Mouse (Mus musculus) embryonic facial prominence, embryonic 15.5 days (tissue): Measurements from ENCODE around the gene Gm11983. TPM values are rescaled to one million over a fixed set of nuclear protein-coding genes. Genes with fewer than 3 reads are reported as not detected.
"Not testable (repeated sequence)": the region's sequence is repeated elsewhere in the genome, so short reads cannot be mapped to it uniquely, and the experiment has no call there.

Experiments used
- ATAC-seq: fragments of 200-750 bp; cut with Nextera tagmentation; 2 replicates; pipeline ENCODE4 v1.8.0; 2017; ENCODE audit warnings: low read depth, moderate TSS enrichment; ENCODE audit not compliant: insufficient number of reproducible peaks, low FRiP score, low TSS enrichment
- H3K27ac ChIP-seq: fragments of 300-500 bp; sonication (generic); replicated peaks from 2 replicates; pipeline ENCODE4 v1.5.1; 2015; ENCODE audit warnings: mild to moderate bottlenecking, inconsistent platforms
- H3K27me3 ChIP-seq: fragments of 300-500 bp; sonication (generic); 2 replicates; pipeline ENCODE4 v1.6.1; 2015; ENCODE audit warnings: inconsistent platforms
- H3K36me3 ChIP-seq: fragments of 300-500 bp; sonication (generic); 2 replicates; pipeline ENCODE4 v1.6.1; 2015; ENCODE audit warnings: mild to moderate bottlenecking, inconsistent platforms
- H3K4me1 ChIP-seq: fragments of 300-500 bp; sonication (generic); 2 replicates; pipeline ENCODE4 v1.6.1; 2015; ENCODE audit warnings: inconsistent platforms
- H3K4me2 ChIP-seq: fragments of 300-500 bp; sonication (generic); replicated peaks from 2 replicates; pipeline ENCODE4 v1.6.1; 2015; ENCODE audit warnings: mild to moderate bottlenecking, inconsistent platforms
- H3K4me3 ChIP-seq: fragments of 300-500 bp; sonication (generic); replicated peaks from 2 replicates; pipeline ENCODE4 v1.5.1; 2015; ENCODE audit warnings: mild to moderate bottlenecking, inconsistent platforms
- H3K9ac ChIP-seq: fragments of 300-500 bp; sonication (generic); 2 replicates; pipeline ENCODE4 v1.6.1; 2015; ENCODE audit warnings: inconsistent platforms
- H3K9me3 ChIP-seq: fragments of 300-500 bp; sonication (generic); replicated peaks from 2 replicates; pipeline ENCODE4 v1.6.1; 2016; ENCODE audit warnings: inconsistent platforms
- WGBS: fragments of 180-500 bp; shearing (Covaris S2); methylation state at CpG from one replicate; pipeline ENCODE4 v1.1.7; 2015; 5-methylcytosine and 5-hydroxymethylcytosine counted together
- polyA plus RNA-seq: library from polyadenylated mRNA; unstranded; fragments of >200 nt; fragmentation: Nextera tagmentation; extraction: Ambion mirVana; gene quantifications from 2 replicates; pipeline ENCODE4 v1.2.1, GENCODE M21; 2015

Gene Gm11983
- polyA plus RNA-seq, result not detected in 2 replicates

DNA sequence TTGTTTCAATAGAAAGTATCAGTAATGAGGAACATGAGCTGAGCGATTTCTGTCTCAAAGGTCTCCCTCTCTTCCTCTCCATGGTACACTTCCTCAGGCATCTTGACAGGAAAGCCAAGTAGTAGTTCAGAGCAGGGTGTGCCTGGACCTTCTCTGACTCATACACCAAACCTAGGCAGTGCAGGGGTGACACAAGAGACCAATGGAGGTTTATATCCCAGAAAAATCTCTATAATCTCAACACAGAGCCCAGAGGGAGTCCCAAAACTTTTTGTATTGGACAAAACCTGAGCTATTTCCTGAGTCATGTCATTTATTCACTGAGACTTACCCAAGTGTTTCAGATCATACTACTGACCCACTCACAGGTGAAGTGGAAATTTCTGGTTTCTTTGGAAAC is at the start of gene Gm11983:
Gene Gm11983 (minus strand): TSS at position 101 of the 400 bp plus-strand sequence.
- no peak within 1 kb of the TSS for H3K9ac ChIP-seq
- ATAC-seq, result no peak
- 85% methylated on average over 1 of the region's 1 CpGs for WGBS
- H3K27ac ChIP-seq, result no peak within 1 kb of the TSS
- no peak within 1 kb of the TSS for H3K4me2 ChIP-seq
- H3K36me3 ChIP-seq, result no peaks in the 10 kb centered on the region
- no peaks in the 10 kb centered on the region for H3K4me1 ChIP-seq
- H3K27me3 ChIP-seq, result no peaks in the 10 kb centered on the region
- no peak within 1 kb of the TSS for H3K4me3 ChIP-seq
- no peaks in the 10 kb centered on the region for H3K9me3 ChIP-seq

DNA sequence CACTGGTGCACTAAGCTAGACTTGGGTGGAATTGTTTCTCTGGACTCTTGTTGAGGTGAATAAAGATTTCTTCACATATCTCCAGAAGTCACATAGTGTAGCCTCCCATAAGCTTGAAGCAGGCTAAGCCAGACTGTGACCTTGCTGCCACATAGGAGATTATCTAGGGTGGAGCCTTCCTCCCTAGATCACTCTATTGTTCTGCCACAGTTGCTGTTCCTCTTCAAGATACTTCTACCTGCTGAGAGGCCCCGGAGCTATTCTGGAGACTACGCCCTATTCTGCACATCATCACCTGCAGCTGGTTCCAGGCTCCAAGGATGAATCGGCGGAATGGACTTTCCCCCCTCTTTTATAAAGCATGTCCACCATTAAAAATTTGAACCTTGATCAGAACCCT is 45.6 kb upstream of the Gm11983 start:
- not testable (repeated sequence) for H3K4me3 ChIP-seq, H3K9ac ChIP-seq, H3K27ac ChIP-seq, H3K4me1 ChIP-seq, H3K4me2 ChIP-seq, H3K27me3 ChIP-seq, ATAC-seq, H3K9me3 ChIP-seq, H3K36me3 ChIP-seq
- 96% methylated on average over 4 of the region's 4 CpGs for WGBS

DNA sequence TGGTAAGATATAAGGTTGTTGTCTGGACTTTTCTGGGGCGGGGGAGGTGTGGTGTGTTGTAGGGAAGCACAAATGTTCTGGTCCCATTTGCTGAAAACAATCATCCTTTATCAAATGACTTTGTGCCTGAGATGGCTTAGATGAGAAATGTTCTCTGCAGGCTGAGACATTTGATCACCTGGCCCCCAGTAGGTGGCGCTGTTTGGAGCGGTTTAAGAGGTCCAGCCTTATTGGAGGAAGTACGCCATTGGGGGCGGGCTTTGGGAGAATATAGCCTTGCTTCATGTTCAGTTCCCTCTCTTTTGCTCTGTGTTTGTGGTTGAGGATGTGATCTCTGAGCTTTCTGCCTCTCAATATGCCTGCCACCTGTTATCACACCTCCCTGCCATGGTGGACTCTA is 44.2 kb upstream of the Gm11983 start:
- no peaks in the 10 kb centered on the region for H3K4me1 ChIP-seq
- no peak for ATAC-seq
- no peak overlapping the region for H3K27ac ChIP-seq
- no peaks in the 10 kb centered on the region for H3K27me3 ChIP-seq
- no peaks in the 10 kb centered on the region for H3K36me3 ChIP-seq
- H3K4me2 ChIP-seq, result no peak overlapping the region
- no peak overlapping the region for H3K4me3 ChIP-seq
- WGBS, result 54% methylated on average over 5 of the region's 5 CpGs
- H3K9me3 ChIP-seq, result no peaks in the 10 kb centered on the region
- no peak overlapping the region for H3K9ac ChIP-seq

DNA sequence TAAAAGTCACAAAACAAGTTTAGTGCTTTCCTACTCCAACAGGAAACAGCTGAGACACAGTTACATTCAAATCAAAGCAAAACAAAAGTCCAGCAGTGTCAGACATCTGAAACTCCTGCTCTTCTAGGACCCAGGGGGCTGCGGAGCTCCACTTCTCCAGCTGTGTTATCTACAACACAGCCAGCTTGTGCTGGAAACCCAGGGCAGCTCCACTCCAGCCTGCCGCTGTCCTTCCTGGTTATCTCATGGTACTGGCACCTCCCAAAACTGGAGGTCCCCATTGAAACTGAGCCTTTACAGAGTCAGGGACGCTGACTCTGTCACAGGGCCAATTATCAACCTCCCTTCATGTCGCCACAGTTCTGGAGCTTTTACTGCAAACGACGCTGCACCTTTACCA is 40.3 kb upstream of the Gm11983 start:
- Histone ChIP-seq H3K4me2 (no peak overlapping the region), H3K4me3 (no peak overlapping the region), H3K9me3 (no peaks in the 10 kb centered on the region), H3K4me1 (no peaks in the 10 kb centered on the region), H3K9ac (no peak overlapping the region), H3K36me3 (no peaks in the 10 kb centered on the region), H3K27me3 (no peaks in the 10 kb centered on the region), H3K27ac (no peak overlapping the region)
- WGBS, result 72% methylated on average over 6 of the region's 6 CpGs
- no peak for ATAC-seq

DNA sequence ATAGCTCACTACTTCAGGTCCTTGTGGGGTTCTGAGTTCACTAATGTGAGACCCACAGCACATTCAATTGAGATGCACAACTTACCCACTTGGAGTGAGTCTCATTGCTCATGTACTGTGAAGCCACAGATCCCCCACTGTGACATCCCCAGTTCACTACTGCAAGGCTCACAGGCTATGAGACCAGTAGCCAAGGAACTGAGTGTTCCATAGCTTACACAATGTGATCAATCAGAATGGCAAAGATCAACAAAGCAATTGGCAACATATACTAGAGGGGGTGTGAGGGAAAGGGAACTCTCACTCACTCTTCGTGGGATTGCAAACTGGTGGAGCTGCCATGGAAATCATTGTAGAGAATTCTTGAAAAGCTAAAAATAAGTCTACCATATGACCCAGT is 33.5 kb upstream of the Gm11983 start:
- Histone ChIP-seq H3K4me2 (no peak overlapping the region), H3K27ac (no peak overlapping the region), H3K9ac (no peak overlapping the region), H3K4me3 (no peak overlapping the region), H3K36me3 (no peaks in the 10 kb centered on the region), H3K9me3 (no peaks in the 10 kb centered on the region), H3K4me1 (no peaks in the 10 kb centered on the region), H3K27me3 (no peaks in the 10 kb centered on the region)
- ATAC-seq, result no peak
- WGBS, result 74% methylated on average over 1 of the region's 1 CpGs

DNA sequence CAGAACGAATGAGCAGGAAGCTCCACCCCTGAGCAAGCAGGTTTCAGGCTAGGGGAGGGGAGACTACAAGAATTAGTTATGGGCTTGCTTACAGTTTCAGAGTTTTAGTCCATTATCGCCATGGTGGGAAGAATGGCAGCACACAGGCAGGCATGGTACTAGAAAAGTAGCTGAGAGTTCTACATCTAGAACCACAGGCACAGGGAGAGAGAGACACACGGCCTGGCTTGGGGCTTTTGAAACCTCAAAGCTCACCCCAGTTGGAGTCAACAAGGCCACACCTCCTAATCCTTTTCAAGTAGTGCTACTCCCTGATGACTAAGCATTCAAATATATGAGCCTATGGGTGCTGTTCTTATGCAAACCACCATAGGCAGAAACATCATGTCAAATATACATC is 28.1 kb upstream of the Gm11983 start:
- no peak overlapping the region for H3K4me3 ChIP-seq
- H3K36me3 ChIP-seq, result no peaks in the 10 kb centered on the region
- H3K27me3 ChIP-seq, result no peaks in the 10 kb centered on the region
- no peaks in the 10 kb centered on the region for H3K4me1 ChIP-seq
- no peak overlapping the region for H3K4me2 ChIP-seq
- H3K9me3 ChIP-seq, result no peaks in the 10 kb centered on the region
- H3K9ac ChIP-seq, result no peak overlapping the region
- no peak for ATAC-seq
- H3K27ac ChIP-seq, result no peak overlapping the region
- WGBS, result 73% methylated on average over 3 of the region's 3 CpGs

DNA sequence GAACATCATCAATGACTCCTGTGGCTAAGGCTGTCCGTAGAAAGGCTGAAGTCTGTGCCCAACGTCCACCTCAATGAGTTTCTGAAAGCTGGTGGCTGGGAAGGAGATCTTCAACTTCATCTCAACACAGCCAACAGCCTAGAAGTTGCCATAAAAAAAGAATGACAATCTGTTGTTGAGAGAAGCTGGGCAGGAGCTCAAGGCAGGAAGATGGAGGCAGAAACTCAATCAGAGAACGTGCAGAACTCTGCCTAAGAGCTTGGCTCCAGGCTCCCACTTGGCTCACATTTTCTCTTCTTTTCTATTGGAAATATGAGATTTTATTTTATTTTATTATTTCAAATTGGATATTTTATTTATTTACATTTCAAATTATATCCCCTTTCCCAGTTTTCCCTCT is 24.7 kb upstream of the Gm11983 start:
- ATAC-seq, result no peak
- Histone ChIP-seq H3K4me2 (no peak overlapping the region), H3K4me1 (no peaks in the 10 kb centered on the region), H3K36me3 (no peaks in the 10 kb centered on the region), H3K9ac (no peak overlapping the region), H3K4me3 (no peak overlapping the region), H3K9me3 (no peaks in the 10 kb centered on the region), H3K27ac (no peak overlapping the region), H3K27me3 (no peaks in the 10 kb centered on the region)
- WGBS, result 65% methylated on average over 3 of the region's 3 CpGs

DNA sequence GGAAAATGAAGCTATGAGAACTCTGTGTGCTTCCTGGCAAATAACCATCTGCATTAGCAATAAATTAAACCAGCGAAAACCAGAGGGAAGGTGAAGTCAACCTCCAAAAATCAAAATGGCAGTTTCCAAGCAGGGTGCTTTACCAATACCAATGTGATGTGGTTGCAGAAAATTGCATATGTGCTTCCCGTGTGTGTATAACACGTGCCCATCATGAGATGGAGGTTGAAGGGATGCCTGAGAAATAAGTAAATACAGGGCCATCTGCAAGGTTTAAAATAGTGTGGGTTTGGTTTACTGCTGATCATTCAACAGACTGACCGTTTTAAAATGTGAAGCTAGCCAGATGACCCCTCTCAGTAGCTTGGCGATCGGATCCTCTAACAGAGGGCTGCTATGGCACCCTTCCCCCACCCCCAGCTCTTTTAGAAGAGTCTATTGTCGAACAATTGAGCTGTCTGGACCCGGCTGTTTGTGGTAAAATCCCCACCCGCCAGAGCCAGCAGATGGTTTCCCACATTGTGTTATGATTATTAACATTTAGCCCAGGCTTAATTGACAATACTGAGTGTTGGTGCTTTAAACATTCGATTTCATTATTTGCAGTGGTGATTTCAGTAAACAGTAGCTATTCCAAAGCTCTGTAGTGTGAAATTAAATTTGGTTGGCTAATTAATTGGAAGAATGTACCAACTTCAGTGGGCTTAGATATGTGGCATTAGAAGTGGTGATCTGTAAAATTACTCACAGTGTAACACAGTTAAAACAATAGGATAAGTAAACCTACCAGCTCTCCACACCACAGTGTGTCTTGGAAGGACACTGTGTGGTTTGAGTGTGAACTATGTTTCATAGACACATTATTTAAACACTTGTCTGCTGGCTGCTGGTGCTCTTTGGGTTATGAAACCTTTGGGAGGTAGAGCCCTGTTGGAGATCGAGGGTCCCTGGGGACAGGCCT is 22.7 kb upstream of the Gm11983 start:
- Histone ChIP-seq H3K4me2 (no peak overlapping the region), H3K27ac (no peak overlapping the region), H3K9me3 (no peaks in the 10 kb centered on the region), H3K27me3 (no peaks in the 10 kb centered on the region), H3K36me3 (no peaks in the 10 kb centered on the region), H3K4me3 (no peak overlapping the region), H3K4me1 (no peaks in the 10 kb centered on the region), H3K9ac (no peak overlapping the region)
- no peak for ATAC-seq
- WGBS, result 38% methylated on average over 11 of the region's 11 CpGs

DNA sequence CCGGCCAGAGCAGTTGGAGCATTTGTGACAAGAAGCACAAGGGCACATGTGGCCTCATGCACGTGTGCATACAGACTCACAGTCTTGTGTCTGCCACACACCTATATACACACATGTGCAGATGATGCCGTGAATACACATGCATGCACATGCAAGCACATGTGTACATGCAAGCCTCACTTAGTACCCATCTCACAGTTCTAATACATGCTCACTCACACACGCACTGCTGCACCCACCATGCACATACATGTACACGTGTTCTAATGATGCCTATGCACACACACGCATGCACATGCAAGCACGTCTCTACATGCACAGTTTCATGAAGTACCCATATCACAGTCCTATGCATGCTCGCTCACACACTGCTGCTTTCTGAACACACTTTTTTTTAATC is 21.6 kb upstream of the Gm11983 start:
- H3K27ac ChIP-seq, result no peak overlapping the region

DNA sequence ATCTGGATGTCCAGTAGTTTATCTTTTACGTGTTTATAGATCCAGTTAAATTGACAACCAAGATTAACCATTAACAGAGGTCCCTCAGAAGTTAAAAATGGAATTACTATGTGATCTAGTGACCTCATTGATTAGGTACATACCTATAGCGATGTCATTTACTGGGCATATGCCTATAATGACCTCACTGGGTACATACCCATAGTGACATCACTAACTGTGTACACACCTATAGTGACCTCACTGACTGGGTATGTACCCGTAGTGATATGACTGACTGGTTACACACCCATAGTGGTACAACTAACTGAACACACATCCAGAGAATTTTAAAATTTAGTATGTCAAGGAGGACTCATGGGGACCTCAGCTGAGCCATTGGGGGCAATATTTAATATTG is 18.5 kb upstream of the Gm11983 start:
- ATAC-seq, result no peak
- Histone ChIP-seq H3K27me3 (no peaks in the 10 kb centered on the region), H3K4me1 (no peaks in the 10 kb centered on the region), H3K9ac (no peak overlapping the region), H3K4me2 (no peak overlapping the region), H3K4me3 (no peak overlapping the region), H3K9me3 (no peaks in the 10 kb centered on the region), H3K36me3 (no peaks in the 10 kb centered on the region), H3K27ac (no peak overlapping the region)
- 78% methylated on average over 3 of the region's 3 CpGs for WGBS

More for the DNA sequence above, 21.6 kb upstream of the Gm11983 start:
- no peak for ATAC-seq
- H3K9me3 ChIP-seq, result no peaks in the 10 kb centered on the region
- H3K9ac ChIP-seq, result no peak overlapping the region
- no peak overlapping the region for H3K4me3 ChIP-seq
- WGBS, result 85% methylated on average over 8 of the region's 8 CpGs
- no peak overlapping the region for H3K4me2 ChIP-seq
- no peaks in the 10 kb centered on the region for H3K36me3 ChIP-seq
- no peaks in the 10 kb centered on the region for H3K4me1 ChIP-seq
- no peaks in the 10 kb centered on the region for H3K27me3 ChIP-seq

DNA sequence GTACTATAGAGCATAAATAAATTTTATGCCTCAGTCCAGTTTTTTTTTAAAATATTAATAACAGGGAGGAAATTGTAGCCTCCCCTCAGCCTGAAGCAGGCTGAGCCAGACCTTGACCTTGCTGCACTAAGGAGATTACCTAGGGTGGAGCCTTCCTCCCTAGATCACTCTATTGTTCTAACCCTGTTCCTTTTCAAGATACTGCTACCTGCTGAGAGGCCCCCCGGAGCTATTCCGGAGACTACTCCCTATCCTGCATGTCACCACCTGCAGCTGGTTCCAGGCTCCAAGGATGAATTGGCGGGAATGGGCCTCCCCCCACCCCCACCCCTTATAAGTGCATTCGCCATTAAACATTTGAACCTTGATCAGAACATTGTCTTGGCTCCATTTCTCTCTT is 15.9 kb upstream of the Gm11983 start:
- not testable (repeated sequence) for H3K4me3 ChIP-seq, ATAC-seq, H3K4me1 ChIP-seq, H3K36me3 ChIP-seq, H3K27ac ChIP-seq, H3K9ac ChIP-seq, H3K27me3 ChIP-seq, H3K4me2 ChIP-seq, H3K9me3 ChIP-seq
- WGBS, result 70% methylated on average over 4 of the region's 4 CpGs

DNA sequence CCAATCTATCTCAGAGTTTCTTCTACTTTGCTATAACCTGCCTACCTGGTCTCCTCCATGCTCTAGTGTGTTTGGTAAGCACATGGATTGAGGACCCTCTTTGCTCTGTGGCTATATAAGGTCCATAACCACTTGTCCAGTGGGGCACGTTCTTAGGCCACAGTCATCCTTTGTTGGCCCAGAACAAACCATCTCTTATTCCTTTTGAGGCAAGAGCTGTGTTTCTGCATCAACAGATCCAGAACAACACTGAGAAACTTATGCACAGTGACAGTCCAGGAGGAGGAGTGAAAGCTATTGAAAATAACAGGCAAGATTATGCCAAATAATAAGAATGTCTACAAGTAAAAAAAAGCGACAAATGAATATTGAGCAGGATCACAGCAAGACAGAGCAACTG is 6.4 kb upstream of the Gm11983 start:
- no peak overlapping the region for H3K4me3 ChIP-seq
- H3K27ac ChIP-seq, result no peak overlapping the region
- no peak overlapping the region for H3K4me2 ChIP-seq
- ATAC-seq, result no peak
- H3K36me3 ChIP-seq, result no peaks in the 10 kb centered on the region
- no peaks in the 10 kb centered on the region for H3K9me3 ChIP-seq
- H3K4me1 ChIP-seq, result no peaks in the 10 kb centered on the region
- no peaks in the 10 kb centered on the region for H3K27me3 ChIP-seq
- H3K9ac ChIP-seq, result no peak overlapping the region
- whole genome bisulfite sequencing, result 82% methylated on average over 2 of the region's 2 CpGs
